Mouse (Mus musculus): ENCODE results near the gene Syce2.

- no peak for TF ChIP-seq POLR2A (IDR thresholded peaks at IDR 0.05; ENCODE audit: control insufficient read depth, low read depth, low read length)
- no peak for TF ChIP-seq CTCF (IDR thresholded peaks at IDR 0.05; ENCODE audit: control insufficient read depth, insufficient read depth, insufficient replicate concordance, low read depth, low read length)
Observed at GRCm38 (mm10) chr8:84839875-84840247, 32.0 kb upstream of the Syce2 start.

Data from testis, adult 2 months (tissue).